Mouse (Mus musculus): ENCODE data around the gene Fam19a1. TPM values are rescaled to one million over a fixed set of nuclear protein-coding genes. Genes with fewer than 3 reads are reported as not detected.

Gene Fam19a1
- total RNA-seq, 2 experiments from 2014 or later: not detected

GRCm38 (mm10) chr6:96420515-96420914 lies 307.6 kb downstream of the Fam19a1 start:
- DNase-seq: no peak
- intact Hi-C loops (cut with DNase I; ENCODE audit: low total_unique reads): no loop called here

GRCm38 (mm10) chr6:96429390-96429789 lies 316.4 kb downstream of the Fam19a1 start:
- intact Hi-C loops (cut with DNase I; ENCODE audit: low total_unique reads): no loop called here
- DNase-seq: no peak

GRCm38 (mm10) chr6:96432397-96432796 lies 319.4 kb downstream of the Fam19a1 start:
- intact Hi-C loops (cut with DNase I; ENCODE audit: low total_unique reads): no loop called here
- DNase-seq: no peak

GRCm38 (mm10) chr6:96433896-96434295 lies 320.9 kb downstream of the Fam19a1 start:
- intact Hi-C loops (cut with DNase I; ENCODE audit: low total_unique reads): no loop called here
- no peak for DNase-seq

- no peak for DNase-seq
- intact Hi-C loops (cut with DNase I; ENCODE audit: low total_unique reads): no loop called here
Observed at GRCm38 (mm10) chr6:96435545-96435944, 322.6 kb downstream of the Fam19a1 start.

GRCm38 (mm10) chr6:96437814-96438213 lies 324.9 kb downstream of the Fam19a1 start:
- intact Hi-C loops (cut with DNase I; ENCODE audit: low total_unique reads): no loop called here
- no peak for DNase-seq

GRCm38 (mm10) chr6:96439419-96439818 lies 326.5 kb downstream of the Fam19a1 start:
- no peak for DNase-seq
- intact Hi-C loops (cut with DNase I; ENCODE audit: low total_unique reads): no loop called here

- intact Hi-C loops (cut with DNase I; ENCODE audit: low total_unique reads): no loop called here
- no peak for DNase-seq
Observed at GRCm38 (mm10) chr6:96441971-96442370, 329.0 kb downstream of the Fam19a1 start.

- intact Hi-C loops (cut with DNase I; ENCODE audit: low total_unique reads): no loop called here
Observed at GRCm38 (mm10) chr6:96447466-96447865, 334.5 kb downstream of the Fam19a1 start.

GRCm38 (mm10) chr6:96456266-96456665 lies 343.3 kb downstream of the Fam19a1 start:
- intact Hi-C loops (cut with DNase I; ENCODE audit: low total_unique reads): no loop called here

More at GRCm38 (mm10) chr6:96447466-96447865, 334.5 kb downstream of the Fam19a1 start:
- no peak for DNase-seq

GRCm38 (mm10) chr6:96457590-96458259 lies 344.8 kb downstream of the Fam19a1 start:
- DNase-seq: no peak
- intact Hi-C loops (cut with DNase I; ENCODE audit: low total_unique reads): no loop called here

More at GRCm38 (mm10) chr6:96456266-96456665, 343.3 kb downstream of the Fam19a1 start:
- DNase-seq: no peak

GRCm38 (mm10) chr6:96459041-96459440 lies 346.1 kb downstream of the Fam19a1 start:
- no peak for DNase-seq
- intact Hi-C loops (cut with DNase I; ENCODE audit: low total_unique reads): no loop called here

GRCm38 (mm10) chr6:96499464-96499863 lies 386.5 kb downstream of the Fam19a1 start:
- intact Hi-C loops (cut with DNase I; ENCODE audit: low total_unique reads): no loop called here
- no peak for DNase-seq

GRCm38 (mm10) chr6:96541600-96541999 lies 428.6 kb downstream of the Fam19a1 start:
- no peak for DNase-seq
- intact Hi-C loops (cut with DNase I; ENCODE audit: low total_unique reads): no loop called here

- intact Hi-C loops (cut with DNase I; ENCODE audit: low total_unique reads): no loop called here
- no peak for DNase-seq
Observed at GRCm38 (mm10) chr6:96544832-96545231, 431.9 kb downstream of the Fam19a1 start.

- no peak for DNase-seq
- intact Hi-C loops (cut with DNase I; ENCODE audit: low total_unique reads): no loop called here
Observed at GRCm38 (mm10) chr6:96550431-96550830, 437.5 kb downstream of the Fam19a1 start.

GRCm38 (mm10) chr6:96578649-96579048 lies 465.7 kb downstream of the Fam19a1 start:
- no peak for DNase-seq
- intact Hi-C loops (cut with DNase I; ENCODE audit: low total_unique reads): no loop called here

- intact Hi-C loops (cut with DNase I; ENCODE audit: low total_unique reads): no loop called here
- DNase-seq: no peak
Observed at GRCm38 (mm10) chr6:96580726-96581125, 467.8 kb downstream of the Fam19a1 start.

- no peak for DNase-seq
Observed at GRCm38 (mm10) chr6:96581187-96581586, 468.2 kb downstream of the Fam19a1 start.

GRCm38 (mm10) chr6:96587427-96587826 lies 474.5 kb downstream of the Fam19a1 start:
- intact Hi-C loops (cut with DNase I; ENCODE audit: low total_unique reads): no loop called here

More at GRCm38 (mm10) chr6:96581187-96581586, 468.2 kb downstream of the Fam19a1 start:
- intact Hi-C loops (cut with DNase I; ENCODE audit: low total_unique reads): no loop called here

GRCm38 (mm10) chr6:96593031-96593430 lies 480.1 kb downstream of the Fam19a1 start:
- no peak for DNase-seq
- intact Hi-C loops (cut with DNase I; ENCODE audit: low total_unique reads): no loop called here

More at GRCm38 (mm10) chr6:96587427-96587826, 474.5 kb downstream of the Fam19a1 start:
- no peak for DNase-seq

All from gastrocnemius, postnatal 14 days (tissue).